Mouse (Mus musculus) heart, postnatal 0 days (tissue): ENCODE data around the gene Rnf4. TPM values are rescaled to one million over a fixed set of nuclear protein-coding genes. Genes with fewer than 3 reads are reported as not detected.
A peak's percentile ranks its signal among the peaks of the same experiment; 100 is the strongest.

Experiments
- ATAC-seq: fragments of 200-750 bp; cut with Nextera tagmentation; 2 replicates; pipeline ENCODE4 v1.8.0; 2017; ENCODE audit warnings: low read depth, moderate number of reproducible peaks, moderate library complexity; ENCODE audit not compliant: insufficient read depth
- DNase-seq: peaks from one replicate; pipeline ENCODE4 v3.0.0-alpha.2; 2016; ENCODE audit warnings: low spot score
- H3K27ac ChIP-seq: fragments of 300-500 bp; sonication (generic); 2 replicates; pipeline ENCODE4 v1.5.1; 2014; ENCODE audit warnings: low read depth, mild to moderate bottlenecking
- H3K27me3 ChIP-seq: fragments of 300-500 bp; sonication (generic); 2 replicates; pipeline ENCODE4 v1.6.1; 2014; ENCODE audit warnings: low read length, mixed read lengths; ENCODE audit not compliant: control insufficient read depth, insufficient read depth
- H3K36me3 ChIP-seq: fragments of 300-500 bp; sonication (generic); replicated peaks from 2 replicates; pipeline ENCODE4 v1.6.1; 2014; ENCODE audit warnings: low read length, mixed read lengths; ENCODE audit not compliant: control insufficient read depth, insufficient read depth
- H3K4me1 ChIP-seq: fragments of 300-500 bp; sonication (generic); 2 replicates; pipeline ENCODE4 v1.6.1; 2014; ENCODE audit warnings: antibody characterized with exemption; ENCODE audit not compliant: control insufficient read depth, insufficient read depth
- H3K4me2 ChIP-seq: fragments of 300-500 bp; sonication (generic); 2 replicates; pipeline ENCODE4 v1.6.1; 2014; ENCODE audit warnings: low read depth, mild to moderate bottlenecking, low read length, moderate library complexity
- H3K4me3 ChIP-seq: fragments of 300-500 bp; sonication (generic); 2 replicates; pipeline ENCODE4 v1.5.1; 2014; ENCODE audit warnings: low read depth, low read length
- H3K9ac ChIP-seq: fragments of 300-500 bp; sonication (generic); replicated peaks from 2 replicates; pipeline ENCODE4 v1.6.1; 2014; ENCODE audit warnings: low read depth, low read length, mixed read lengths
- H3K9me3 ChIP-seq: fragments of 300-500 bp; sonication (generic); replicated peaks from 2 replicates; pipeline ENCODE4 v1.6.1; 2016; ENCODE audit warnings: low read length; ENCODE audit not compliant: control insufficient read depth
- CTCF ChIP-seq: IDR thresholded peaks from 2 replicates; pipeline ENCODE4 v1.5.1; 2016; ENCODE audit warnings: antibody characterized with exemption, control low read depth, low read depth
- EP300 ChIP-seq: IDR thresholded peaks from 2 replicates; pipeline ENCODE4 v1.6.1; 2016; ENCODE audit warnings: antibody characterized with exemption, low read depth
- whole genome bisulfite sequencing: fragments of 180-500 bp; shearing (Covaris S2); extraction: QIAGEN DNeasy Blood & Tissue Kit; methylation state at CpG from one replicate; pipeline ENCODE4 v1.1.7; 2014; 5-methylcytosine and 5-hydroxymethylcytosine counted together
- polyA plus RNA-seq: library from polyadenylated mRNA; unstranded; fragments of >200 nt; fragmentation: Nextera tagmentation; extraction: Ambion mirVana; gene quantifications from 2 replicates; pipeline ENCODE4 v1.2.1, GENCODE M21; 2015
- total RNA-seq: library from RNA; depleted of rRNA; stranded (reverse); fragments of >200 nt; gene quantifications from 2 replicates; pipeline ENCODE4 v1.2.3, GENCODE M21; 2014; ENCODE audit warnings: low replicate concordance

Rnf4 gene
- total and polyA plus RNA-seq, 2 experiments from 2014 or later: 61.1 to 82.5 TPM

- H3K27me3 ChIP-seq: no peaks in the 10 kb centered on the region
- no peak overlapping the region for H3K4me3 ChIP-seq
- no peak overlapping the region for H3K9ac ChIP-seq
- no peak overlapping the region for H3K4me2 ChIP-seq
- WGBS: 92% methylated on average over 6 of the region's 6 CpGs
- H3K4me1 ChIP-seq: peaks cover 22% of the 10 kb centered on the region
- ATAC-seq: no peak
- peaks cover 22% of the 10 kb centered on the region for H3K36me3 ChIP-seq
- H3K9me3 ChIP-seq: no peaks in the 10 kb centered on the region
- no peak overlapping the region for H3K27ac ChIP-seq
- TF ChIP-seq CTCF: no peak
- no peak for TF ChIP-seq EP300
- no peak for DNase-seq
Observed at GRCm38 (mm10) chr5:34340246-34340645, 4.2 kb downstream of the Rnf4 start.

DNA sequence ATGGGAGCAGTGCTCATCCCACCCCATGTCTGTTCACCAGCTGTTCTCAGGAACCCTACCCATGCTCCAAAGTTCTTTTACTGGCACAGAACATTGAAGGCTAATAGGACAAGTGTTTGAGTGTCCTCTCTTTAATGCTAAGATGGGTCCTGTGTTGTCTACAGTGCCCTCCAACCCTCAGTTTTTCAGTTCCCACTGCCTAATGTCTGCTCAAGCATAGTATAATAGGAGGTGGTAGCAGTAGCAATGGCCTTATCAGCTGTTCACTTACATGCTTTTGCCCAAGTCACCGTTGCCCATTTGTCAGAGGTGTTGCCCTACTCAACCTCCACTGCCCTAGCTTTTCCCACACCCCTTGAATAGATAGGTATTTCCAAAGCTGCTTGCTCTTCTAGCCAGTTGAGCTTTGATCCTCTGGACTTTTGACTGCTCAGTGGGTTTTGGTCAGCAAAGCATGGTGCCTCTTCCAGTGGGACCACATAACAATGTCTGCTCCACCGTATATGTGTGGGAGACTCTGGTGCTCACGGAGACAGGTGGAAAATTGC is 16.1 kb downstream of the Rnf4 start:
- no peaks in the 10 kb centered on the region for H3K4me1 ChIP-seq
- DNase-seq (no peak), ATAC-seq (no peak)
- WGBS: 86% methylated on average over 3 of the region's 3 CpGs
- no peak overlapping the region for H3K4me2 ChIP-seq
- H3K9me3 ChIP-seq: no peaks in the 10 kb centered on the region
- no peak overlapping the region for H3K4me3 ChIP-seq
- TF ChIP-seq CTCF: no peak
- H3K27me3 ChIP-seq: no peaks in the 10 kb centered on the region
- no peak overlapping the region for H3K27ac ChIP-seq
- H3K36me3 ChIP-seq: peaks cover 76% of the 10 kb centered on the region
- H3K9ac ChIP-seq: no peak overlapping the region

- ATAC-seq: no peak
- TF ChIP-seq CTCF (no peak), EP300 (no peak)
- Histone ChIP-seq H3K36me3 (peaks cover 22% of the 10 kb centered on the region), H3K9me3 (no peaks in the 10 kb centered on the region), H3K4me2 (no peak overlapping the region), H3K4me3 (no peak overlapping the region), H3K27ac (no peak overlapping the region), H3K27me3 (no peaks in the 10 kb centered on the region), H3K9ac (no peak overlapping the region), H3K4me1 (no peaks in the 10 kb centered on the region)
- 93% methylated on average over 3 of the region's 3 CpGs for WGBS
- DNase-seq: no peak
Observed at GRCm38 (mm10) chr5:34360261-34360660, 24.2 kb downstream of the Rnf4 start.

GRCm38 (mm10) chr5:34363115-34363514 is 27.0 kb downstream of the Rnf4 start:
- TF ChIP-seq CTCF: no peak
- TF ChIP-seq EP300: no peak
- H3K27me3 ChIP-seq: no peaks in the 10 kb centered on the region
- DNase-seq: no peak
- H3K4me2 ChIP-seq: no peak overlapping the region
- H3K27ac ChIP-seq: no peak overlapping the region
- H3K4me3 ChIP-seq: no peak overlapping the region
- H3K36me3 ChIP-seq: peaks cover 10% of the 10 kb centered on the region
- no peaks in the 10 kb centered on the region for H3K9me3 ChIP-seq
- ATAC-seq: no peak
- H3K9ac ChIP-seq: no peak overlapping the region
- H3K4me1 ChIP-seq: no peaks in the 10 kb centered on the region

DNA sequence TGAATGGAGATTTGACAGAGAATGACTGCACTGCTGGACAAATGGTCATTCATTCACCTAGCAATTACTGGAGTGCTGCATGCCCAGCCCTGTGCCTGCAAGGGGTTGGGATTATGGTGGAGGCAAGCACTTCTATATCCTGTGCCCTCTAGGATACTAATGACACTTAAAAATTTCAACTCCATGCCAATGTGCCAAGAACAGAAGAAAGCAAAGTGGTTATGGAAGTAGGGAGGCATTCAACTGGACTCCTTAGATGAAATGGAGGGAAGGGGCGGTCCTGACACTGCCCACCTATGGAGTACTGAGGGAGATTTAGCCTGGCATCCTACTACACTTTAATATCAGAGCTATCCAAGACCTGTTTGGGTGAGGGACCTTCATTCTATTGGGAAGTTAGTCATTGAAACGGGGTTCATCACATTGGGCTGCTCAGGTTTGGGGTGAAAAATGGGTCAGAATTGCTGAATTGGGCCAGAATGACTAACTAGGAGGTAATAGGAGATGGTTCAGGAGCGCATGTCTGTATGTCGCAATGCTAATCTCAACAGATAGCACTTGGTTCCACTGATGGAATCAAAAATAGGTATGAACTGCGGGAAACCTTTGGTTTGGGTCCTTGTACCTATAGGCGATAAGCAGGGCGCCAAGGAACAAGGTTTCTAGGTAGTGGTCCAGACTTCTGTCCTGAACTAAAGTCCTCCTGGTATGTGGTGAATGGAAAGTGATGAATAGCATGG is 32.6 kb downstream of the Rnf4 start:
- 70% methylated on average over 7 of the region's 7 CpGs for WGBS
- DNase-seq: peak; percentile 12
- H3K9ac ChIP-seq: peak overlapping the region; percentile 41
- H3K4me3 ChIP-seq: peak overlapping the region; percentile 81
- peak overlapping the region; percentile 77 for H3K27ac ChIP-seq
- H3K27me3 ChIP-seq: no peaks in the 10 kb centered on the region
- H3K9me3 ChIP-seq: no peaks in the 10 kb centered on the region
- TF ChIP-seq CTCF: no peak
- TF ChIP-seq EP300: no peak
- H3K36me3 ChIP-seq: no peaks in the 10 kb centered on the region
- H3K4me2 ChIP-seq: peak overlapping the region; percentile 56
- H3K4me1 ChIP-seq: no peaks in the 10 kb centered on the region
- no peak for ATAC-seq
